Mouse (Mus musculus) ovary, postnatal 36 days (tissue): ENCODE results near the gene Fkrp.
A peak's percentile ranks its signal among the peaks of the same experiment; 100 is the strongest.

Experiments
- DNase-seq: peaks from one replicate; pipeline ENCODE4 v3.0.0; 2022; ENCODE audit warnings: low spot score, mixed read lengths

Fkrp gene

DNA sequence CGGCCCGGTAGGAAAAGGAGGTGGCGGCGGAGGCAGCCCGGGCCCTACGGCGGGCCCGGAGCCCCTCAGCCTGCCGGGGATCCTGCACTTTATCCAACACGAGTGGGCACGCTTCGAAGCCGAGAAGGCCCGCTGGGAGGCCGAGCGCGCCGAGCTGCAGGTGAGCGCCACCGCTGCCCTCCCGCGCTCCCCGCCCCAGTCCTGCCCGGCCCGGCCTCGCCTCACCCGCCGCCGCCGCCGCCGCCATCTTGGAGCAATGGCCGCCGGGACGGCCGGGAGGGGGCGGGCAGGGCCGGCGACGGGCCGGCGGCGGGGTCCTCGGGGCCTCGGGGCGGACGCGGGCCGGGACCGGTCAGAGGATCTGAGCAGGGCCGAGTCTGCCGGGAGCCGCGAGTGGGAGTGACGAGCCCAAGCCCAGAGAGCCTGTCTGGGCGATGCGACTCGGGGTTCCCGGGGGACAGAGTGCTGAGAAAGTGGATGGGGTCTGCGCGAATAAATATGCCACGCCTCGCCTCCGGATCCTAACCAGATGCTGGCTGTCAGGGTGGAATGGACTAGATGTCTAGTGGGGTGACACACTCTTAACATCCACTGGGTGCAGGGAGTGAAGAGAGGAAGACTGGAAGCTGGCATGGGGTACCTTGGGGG lies at the start of gene Fkrp:
TSS of gene Fkrp (minus strand) at position 258 of the 648 bp plus-strand sequence.
- peak; percentile 65 for DNase-seq

- DNase-seq: no peak
Observed at GRCm38 (mm10) chr7:16859902-16860651, 43.5 kb upstream of the Fkrp start.

DNA sequence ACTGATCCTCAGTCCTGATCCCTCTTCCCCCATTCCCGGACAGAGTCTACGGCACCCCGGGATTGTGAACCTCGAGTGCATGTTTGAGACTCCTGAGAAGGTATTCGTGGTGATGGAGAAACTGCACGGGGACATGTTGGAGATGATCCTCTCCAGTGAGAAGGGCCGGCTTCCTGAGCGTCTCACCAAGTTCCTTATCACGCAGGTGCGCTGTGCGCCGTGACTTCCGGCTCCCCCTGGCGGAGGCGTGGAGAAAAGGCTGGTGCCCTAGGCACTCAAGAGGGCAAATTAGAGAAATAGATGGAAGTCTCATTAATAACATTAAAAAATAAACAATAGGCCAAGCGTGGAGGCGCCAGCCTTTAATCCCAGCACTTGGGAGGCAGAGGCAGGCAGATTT lies 41.8 kb upstream of the Fkrp start:
- DNase-seq: no peak

GRCm38 (mm10) chr7:16853302-16853831 lies 36.8 kb upstream of the Fkrp start:
- no peak for DNase-seq

- no peak for DNase-seq
Observed at GRCm38 (mm10) chr7:16851636-16852035, 35.1 kb upstream of the Fkrp start.

- DNase-seq: peak; percentile 42
Observed at GRCm38 (mm10) chr7:16848579-16848978, 32.0 kb upstream of the Fkrp start.

DNA sequence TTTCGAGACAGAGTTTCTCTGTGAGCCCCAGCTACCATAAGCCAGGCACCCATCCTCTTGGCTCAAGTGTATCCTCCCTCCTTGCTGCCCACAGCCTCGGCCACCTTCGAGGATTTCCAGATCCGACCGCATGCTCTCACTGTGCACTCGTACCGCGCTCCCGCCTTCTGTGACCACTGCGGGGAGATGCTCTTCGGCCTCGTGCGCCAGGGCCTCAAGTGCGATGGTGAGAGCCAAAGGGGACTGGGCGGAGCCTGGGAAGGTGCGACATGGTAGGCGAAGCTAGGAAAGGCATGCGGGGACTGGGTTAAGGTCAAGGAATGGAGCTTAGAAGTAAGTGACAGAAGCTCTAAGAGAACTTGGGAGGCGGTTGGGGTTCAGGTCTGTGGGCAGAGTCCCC lies 31.0 kb upstream of the Fkrp start:
- DNase-seq: no peak

DNA sequence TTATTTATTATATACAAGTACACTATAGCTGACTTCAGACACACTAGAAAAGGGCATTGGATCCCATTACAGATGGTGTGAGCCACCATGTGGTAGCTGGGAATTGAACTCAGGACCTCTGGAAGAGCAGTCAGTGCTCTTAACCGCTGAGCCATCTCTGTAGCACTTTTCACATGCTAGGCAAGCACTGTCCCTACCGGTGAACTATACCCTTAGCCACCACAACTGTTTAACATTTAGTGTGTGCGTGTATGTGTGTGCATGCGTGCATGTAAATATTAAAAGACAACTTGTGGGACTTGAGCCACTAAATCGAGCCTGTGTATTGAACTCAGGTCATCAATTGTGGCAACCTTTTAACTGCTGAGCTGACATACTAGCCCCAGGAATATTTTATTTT lies 30.2 kb upstream of the Fkrp start:
- no peak for DNase-seq

DNA sequence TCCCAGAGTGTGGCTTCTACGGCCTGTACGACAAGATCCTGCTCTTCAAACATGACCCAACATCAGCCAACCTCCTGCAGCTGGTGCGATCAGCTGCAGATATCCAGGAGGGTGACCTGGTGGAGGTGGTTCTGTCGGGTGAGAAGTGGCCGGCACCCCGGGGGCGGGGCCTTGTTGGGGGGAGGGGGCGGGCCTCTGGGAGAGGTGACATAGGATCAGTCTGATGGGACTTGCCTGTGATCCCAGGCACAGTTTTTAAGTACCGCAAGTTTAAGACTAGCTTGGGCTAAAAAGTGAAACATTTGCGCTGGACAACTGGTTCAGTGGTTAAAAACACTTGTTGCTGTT lies 29.3 kb upstream of the Fkrp start:
- DNase-seq: no peak

DNA sequence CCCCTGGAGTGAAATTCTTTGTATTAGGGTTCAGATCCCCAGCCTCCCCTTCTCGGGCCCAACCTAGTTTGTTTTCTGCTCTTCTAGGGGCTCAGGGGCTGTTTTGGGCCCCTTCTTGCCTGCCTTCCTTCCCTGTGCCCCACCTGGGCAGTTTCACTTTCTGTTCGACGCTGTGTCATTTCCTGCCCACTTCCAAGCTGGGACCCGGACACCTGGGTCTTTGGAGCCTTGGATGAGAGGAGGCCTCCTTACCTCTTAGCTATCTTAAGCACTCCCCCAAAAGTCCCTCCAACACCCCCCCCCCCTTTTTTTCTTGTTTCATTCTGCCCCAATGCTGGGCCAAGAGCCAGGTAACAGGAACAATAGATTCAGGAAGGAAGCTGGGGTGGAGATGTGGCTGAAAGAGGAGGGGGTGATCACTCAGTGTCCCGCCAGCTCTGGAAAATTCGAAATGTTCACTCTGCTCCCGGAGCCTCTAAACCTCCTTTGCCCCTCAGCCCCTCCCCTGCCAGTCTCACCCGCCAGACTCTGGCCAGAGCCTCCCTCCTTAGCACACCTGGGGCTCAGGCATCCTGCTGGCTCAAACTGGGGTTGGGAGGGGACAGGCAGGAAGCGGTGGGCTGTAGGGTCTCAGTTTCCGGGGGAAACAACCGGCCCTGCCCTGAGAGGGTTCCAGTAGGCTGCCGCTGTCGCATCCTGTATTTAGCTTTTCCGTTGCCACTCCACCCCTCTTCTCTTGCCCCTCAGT lies 28.7 kb upstream of the Fkrp start:
- no peak for DNase-seq

DNA sequence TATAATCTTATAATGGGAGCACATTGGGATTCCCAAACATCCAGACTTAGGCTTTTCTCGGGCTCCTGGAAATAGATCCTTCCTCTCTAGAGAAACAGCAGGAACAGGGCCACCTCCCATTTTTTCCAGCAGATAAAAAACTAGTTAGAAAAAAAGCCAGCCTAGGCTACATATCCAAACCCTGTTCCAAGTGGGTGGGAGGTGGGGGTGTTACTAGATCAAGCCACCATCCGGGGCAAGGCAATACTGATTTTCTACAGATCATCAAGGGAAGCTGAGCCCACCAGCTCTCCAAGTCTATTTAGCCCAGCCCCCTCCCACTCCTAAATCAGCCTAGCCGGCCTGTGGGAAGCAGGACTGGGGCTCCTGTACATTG lies 28.2 kb upstream of the Fkrp start:
- DNase-seq: no peak

GRCm38 (mm10) chr7:16843441-16844171 lies 27.1 kb upstream of the Fkrp start:
- DNase-seq: no peak

GRCm38 (mm10) chr7:16842645-16843063 lies 26.1 kb upstream of the Fkrp start, which contains the start of gene Prkd2:
Gene Prkd2 (plus strand): TSS chr7:16842902.
- DNase-seq: peak; percentile 88

GRCm38 (mm10) chr7:16841561-16842560 lies 25.3 kb upstream of the Fkrp start:
- DNase-seq: no peak

- DNase-seq: no peak
Observed at GRCm38 (mm10) chr7:16841078-16841477, 24.5 kb upstream of the Fkrp start.

DNA sequence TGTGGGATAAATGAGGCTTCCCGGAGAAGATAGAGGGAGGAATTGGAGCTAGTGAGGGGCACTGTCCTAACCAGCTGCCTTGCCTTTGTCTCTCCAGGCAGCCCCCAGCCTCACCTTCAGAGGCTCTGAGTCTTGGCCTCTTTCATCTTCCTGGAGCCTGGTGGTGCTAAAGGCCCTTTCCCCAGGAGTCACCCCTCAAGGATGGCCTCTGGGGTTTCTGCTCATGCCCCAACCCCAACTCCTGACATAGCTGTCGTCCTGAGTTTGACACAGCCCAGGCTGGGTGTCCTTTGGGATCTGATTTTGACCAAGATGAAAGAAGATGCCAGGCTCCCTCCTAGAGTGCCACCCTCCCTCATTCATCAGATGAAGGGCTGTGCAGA lies 23.6 kb upstream of the Fkrp start:
- DNase-seq: no peak

DNA sequence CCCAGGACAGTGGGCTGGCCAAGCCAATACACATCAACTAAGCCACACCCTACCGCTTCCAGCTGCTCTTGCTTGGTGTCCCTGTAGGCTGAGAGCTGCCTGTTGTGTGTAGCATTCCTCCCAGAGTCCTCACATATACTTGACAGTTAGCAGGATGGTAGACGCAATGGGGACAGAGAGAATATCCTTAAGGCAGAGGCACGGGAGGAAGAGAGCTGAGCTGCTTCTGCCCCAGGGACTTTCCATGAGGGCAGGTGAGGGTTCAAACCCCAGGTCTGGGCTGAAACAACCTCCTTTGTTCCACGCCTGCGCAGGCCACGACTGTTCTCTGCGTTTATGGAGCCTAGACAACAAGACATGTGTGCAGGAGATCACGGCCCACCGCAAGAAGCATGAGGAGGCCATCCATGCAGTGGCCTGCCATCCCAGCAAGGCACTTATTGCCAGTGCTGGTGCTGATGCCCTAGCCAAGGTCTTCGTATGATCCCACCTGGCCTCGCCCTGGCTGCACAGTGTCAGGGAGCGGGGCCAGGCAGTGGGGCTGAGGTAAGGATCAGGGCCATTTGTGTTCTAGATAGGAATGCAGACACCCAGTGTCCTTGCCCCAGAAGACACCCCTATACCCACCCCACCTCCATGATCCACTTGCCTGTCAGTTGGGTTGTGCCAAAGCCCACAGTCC lies 23.0 kb upstream of the Fkrp start:
- DNase-seq: no peak

GRCm38 (mm10) chr7:16838804-16839426 lies 22.4 kb upstream of the Fkrp start:
- no peak for DNase-seq

DNA sequence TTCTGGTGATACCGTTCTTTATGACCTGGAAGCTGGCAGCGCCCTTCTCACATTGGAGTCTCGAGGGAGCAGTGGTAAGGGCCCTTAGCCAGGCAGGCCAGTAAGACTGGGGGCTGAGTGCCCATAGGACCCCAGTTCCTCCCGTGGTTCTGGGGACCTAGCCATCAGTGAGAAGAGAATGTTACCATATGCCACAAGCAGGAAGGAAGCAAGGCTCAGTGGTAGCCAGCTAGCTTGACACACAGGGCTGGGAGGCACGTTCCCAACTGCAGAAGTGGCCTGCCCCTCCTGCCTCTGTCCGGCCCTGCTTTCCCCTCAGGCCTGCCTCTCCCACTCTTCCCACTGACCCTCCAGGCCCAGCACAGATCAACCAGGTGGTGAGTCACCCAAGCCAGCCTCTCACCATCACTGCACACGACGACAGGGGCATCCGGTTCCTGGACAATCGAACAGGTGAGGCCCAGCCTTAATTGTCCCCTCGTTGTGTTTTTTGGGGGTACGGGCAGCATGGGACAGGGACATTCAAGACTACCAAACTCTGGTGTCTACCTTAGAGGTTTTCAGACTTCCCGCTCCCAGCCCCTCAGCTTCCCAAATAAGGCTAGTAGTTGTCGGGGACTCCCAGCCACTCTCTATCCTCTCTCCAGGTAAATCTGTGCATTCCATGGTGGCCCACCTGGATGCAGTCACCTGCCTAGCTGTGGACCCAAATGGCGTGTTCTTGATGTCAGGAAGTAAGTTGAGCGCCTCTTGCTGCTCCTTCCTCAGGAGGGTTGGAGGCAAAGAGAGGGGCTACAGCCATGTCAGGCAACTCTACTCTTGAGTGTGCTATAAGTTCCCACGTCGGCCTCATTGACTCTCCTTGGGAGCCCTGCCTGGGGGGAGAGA lies 21.6 kb upstream of the Fkrp start:
- DNase-seq: no peak
